In genomic region chr7:141413331-141413730, GRCm38 (mm10) we compare ENCODE assay signal across 8 mouse cellular contexts. TPM values are rescaled to one million over a fixed set of nuclear protein-coding genes. Genes with fewer than 3 reads are reported as not detected.
DNase-seq lines count a peak whose midpoint lies in the region; ATAC-seq and TF ChIP-seq lines count a peak whose summit lies in the region.

No protein-coding gene starts in this region.

- H3K4me1 ChIP-seq in kidney, adult 2 months (ENCODE audit: control insufficient read depth, insufficient read depth, low read length), result peaks cover 4% of the 10 kb centered on the region; the same call in 1 of the 2 replicates
- peaks cover 46% of the 10 kb centered on the region for H3K4me1 ChIP-seq in erythroblast, embryonic 14.5 days (ENCODE audit: control insufficient read depth)
- H3K4me1 ChIP-seq in limb, embryonic 13.5 days, result peaks cover 14% of the 10 kb centered on the region
- H3K4me1 ChIP-seq in stomach, embryonic 16.5 days (ENCODE audit: control insufficient read depth, insufficient read depth, low read length), result peaks cover 10% of the 10 kb centered on the region; the same call in 1 of the 2 replicates

- H3K4me2 ChIP-seq in limb, embryonic 13.5 days (replicated peaks), result peak overlapping the region; percentile 84
- peak overlapping the region; percentile 97 for H3K4me2 ChIP-seq in stomach, embryonic 16.5 days (ENCODE audit: low read depth, low read length)

- DNase-seq in kidney, adult 2 months, result no peak
- no peak for DNase-seq in kidney, postnatal 14 days
- peak; percentile 60 for DNase-seq in MN1 (ENCODE audit: low spot score)
- no peak for DNase-seq in right cerebral cortex, postnatal 4 days
- DNase-seq in layer of hippocampus, adult 8-10 months (ENCODE audit: low spot score in 2 of 2), result no peak

- peak overlapping the region; percentile 74 for H3K27ac ChIP-seq in kidney, adult 2 months (ENCODE audit: insufficient read depth, low read depth, low read length)
- H3K27ac ChIP-seq in limb, embryonic 13.5 days, result peak overlapping the region; percentile 78
- peak overlapping the region; percentile 90 for H3K27ac ChIP-seq in stomach, embryonic 16.5 days (ENCODE audit: low read length)

- peak overlapping the region; percentile 89 for H3K4me3 ChIP-seq in kidney, adult 2 months (ENCODE audit: insufficient read depth, low read depth, low read length)
- H3K4me3 ChIP-seq in erythroblast, embryonic 14.5 days (replicated peaks), result peak overlapping the region; percentile 81
- peak overlapping the region; percentile 86 for H3K4me3 ChIP-seq in limb, embryonic 13.5 days
- H3K4me3 ChIP-seq in stomach, embryonic 16.5 days (replicated peaks; ENCODE audit: low read length), result peak overlapping the region; percentile 84

- H3K9ac ChIP-seq in limb, embryonic 13.5 days, result peak overlapping the region; percentile 87
- H3K9ac ChIP-seq in stomach, embryonic 16.5 days (ENCODE audit: low read length), result peak overlapping the region; percentile 95

- no peaks in the 10 kb centered on the region for H3K9me3 ChIP-seq in erythroblast, embryonic 14.5 days (ENCODE audit: control insufficient read depth, low read length)
- H3K9me3 ChIP-seq in limb, embryonic 13.5 days, result no peaks in the 10 kb centered on the region
- no peaks in the 10 kb centered on the region for H3K9me3 ChIP-seq in stomach, embryonic 16.5 days (replicated peaks; ENCODE audit: control insufficient read depth, low read length)

- no peaks in the 10 kb centered on the region; the same call in 1 of the 2 replicates for H3K36me3 ChIP-seq in kidney, adult 2 months (ENCODE audit: control insufficient read depth, insufficient read depth, low read length)
- H3K36me3 ChIP-seq in erythroblast, embryonic 14.5 days (ENCODE audit: control insufficient read depth), result peaks cover 34% of the 10 kb centered on the region
- peaks cover 36% of the 10 kb centered on the region for H3K36me3 ChIP-seq in limb, embryonic 13.5 days
- H3K36me3 ChIP-seq in stomach, embryonic 16.5 days (ENCODE audit: control insufficient read depth, insufficient read depth, low read length), result 0 out of 2 replicates have a peak, but pooled peaks cover 3% of the 10 kb centered on the region

- no peak for TF ChIP-seq POLR2A in kidney, adult 2 months (IDR thresholded peaks at IDR 0.05; ENCODE audit: low read depth, low read length)

- no peak for TF ChIP-seq CTCF in kidney, adult 2 months (conservative IDR thresholded peaks at IDR 0.05; ENCODE audit: insufficient read depth, insufficient read length, low read depth, low read length)

- no peaks in the 10 kb centered on the region for H3K27me3 ChIP-seq in kidney, adult 2 months (replicated peaks; ENCODE audit: control insufficient read depth, insufficient read depth, low read length)
- no peaks in the 10 kb centered on the region; the same call in 1 of the 2 replicates for H3K27me3 ChIP-seq in erythroblast, embryonic 14.5 days (ENCODE audit: control insufficient read depth)
- no peaks in the 10 kb centered on the region for H3K27me3 ChIP-seq in limb, embryonic 13.5 days
- H3K27me3 ChIP-seq in stomach, embryonic 16.5 days (ENCODE audit: control insufficient read depth, insufficient read depth, low read length), result no peaks in the 10 kb centered on the region

- WGBS in kidney, adult 2 months, result 2% methylated on average over 16 of the region's 16 CpGs
- 5% methylated on average over 16 of the region's 16 CpGs for WGBS in limb, embryonic 13.5 days
- WGBS in stomach, embryonic 16.5 days, result 3% methylated on average over 16 of the region's 16 CpGs

- ATAC-seq in limb, embryonic 13.5 days (ENCODE audit: low FRiP score, low read depth), result 0 out of 2 replicates have a peak, but pooled peaks have one; percentile 2
- ATAC-seq in stomach, embryonic 16.5 days (ENCODE audit: insufficient read depth, low FRiP score), result no peak

RNA-seq across cellular contexts. Expression of gene Gatd1, which starts 0.6 kb away (rescaled TPM):
- polyA plus RNA-seq in kidney, adult 2 months (2012; rRNA removed), result 51.7 and 58.4 TPM in 2 replicates
- 0.16 and 0.42 TPM in 2 replicates for polyA plus RNA-seq in erythroblast, embryonic 14.5 days (2012)
- 73.8 and 75.9 TPM in 2 replicates for polyA plus RNA-seq in limb, embryonic 13.5 days (2015; fragmentation: Nextera tagmentation; extraction: Ambion mirVana)
- 45.8 and 48.1 TPM in 2 replicates for polyA plus RNA-seq in stomach, embryonic 16.5 days (2015; fragmentation: Nextera tagmentation; extraction: Ambion mirVana)
- 10 to 100 TPM; 36.8 to 41.3 (median 38.6) TPM for total RNA-seq in layer of hippocampus, adult 8-10 months (2022)

RNA-seq across cellular contexts. Expression of gene Cend1, which starts 16.0 kb away (rescaled TPM):
- polyA plus RNA-seq in kidney, adult 2 months (2012; rRNA removed), result 0.98 and 1.3 TPM in 2 replicates
- not detected in 2 replicates for polyA plus RNA-seq in erythroblast, embryonic 14.5 days (2012)
- 5.1 and 5.2 TPM in 2 replicates for polyA plus RNA-seq in limb, embryonic 13.5 days (2015; fragmentation: Nextera tagmentation; extraction: Ambion mirVana)
- polyA plus RNA-seq in stomach, embryonic 16.5 days (2015; fragmentation: Nextera tagmentation; extraction: Ambion mirVana), result 2.6 and 3.8 TPM in 2 replicates
- 100 to 1,000 TPM; 248 to 286 (median 272) TPM for total RNA-seq in layer of hippocampus, adult 8-10 months (2022)

RNA-seq across cellular contexts. Expression of gene Taldo1, which starts 21.3 kb away (rescaled TPM):
- 321 and 366 TPM in 2 replicates for polyA plus RNA-seq in kidney, adult 2 months (2012; rRNA removed)
- polyA plus RNA-seq in erythroblast, embryonic 14.5 days (2012), result 53.1 and 91.9 TPM in 2 replicates
- polyA plus RNA-seq in limb, embryonic 13.5 days (2015; fragmentation: Nextera tagmentation; extraction: Ambion mirVana), result 266 and 280 TPM in 2 replicates
- polyA plus RNA-seq in stomach, embryonic 16.5 days (2015; fragmentation: Nextera tagmentation; extraction: Ambion mirVana), result 399 and 400 TPM in 2 replicates
- total RNA-seq in layer of hippocampus, adult 8-10 months (2022), result 100 to 1,000 TPM; 107 to 127 (median 116) TPM

RNA-seq across cellular contexts. Expression of gene Slc25a22, which starts 24.4 kb away (rescaled TPM):
- polyA plus RNA-seq in kidney, adult 2 months (2012; rRNA removed), result 45.5 and 51.0 TPM in 2 replicates
- 0.70 and 0.97 TPM in 2 replicates for polyA plus RNA-seq in erythroblast, embryonic 14.5 days (2012)
- polyA plus RNA-seq in limb, embryonic 13.5 days (2015; fragmentation: Nextera tagmentation; extraction: Ambion mirVana), result 38.8 and 39.3 TPM in 2 replicates
- 29.4 and 32.3 TPM in 2 replicates for polyA plus RNA-seq in stomach, embryonic 16.5 days (2015; fragmentation: Nextera tagmentation; extraction: Ambion mirVana)
- 100 to 1,000 TPM; 295 to 343 (median 318) TPM for total RNA-seq in layer of hippocampus, adult 8-10 months (2022)

RNA-seq across cellular contexts. Expression of gene Pidd1, which starts 30.5 kb away (rescaled TPM):
- polyA plus RNA-seq in kidney, adult 2 months (2012; rRNA removed), result 4.5 and 5.2 TPM in 2 replicates
- 5.6 and 9.3 TPM in 2 replicates for polyA plus RNA-seq in erythroblast, embryonic 14.5 days (2012)
- polyA plus RNA-seq in limb, embryonic 13.5 days (2015; fragmentation: Nextera tagmentation; extraction: Ambion mirVana), result 11.7 and 12.0 TPM in 2 replicates
- polyA plus RNA-seq in stomach, embryonic 16.5 days (2015; fragmentation: Nextera tagmentation; extraction: Ambion mirVana), result 7.6 and 8.2 TPM in 2 replicates
- 1 to 10 TPM; 1.1 to 2.0 (median 1.5) TPM for total RNA-seq in layer of hippocampus, adult 8-10 months (2022)

Comparison
In these comparisons a context has a peak if more than half of its experiments do, and no peak if none do; other contexts are left out.
1. RNA of gene Gatd1, which starts 0.6 kb away (polyA plus RNA-seq): 73.8 to 75.9 TPM in limb, embryonic 13.5 days, 51.7 to 58.4 TPM in kidney, adult 2 months and 45.8 to 48.1 TPM in stomach, embryonic 16.5 days; 0.16 to 0.42 TPM in erythroblast, embryonic 14.5 days; every median in the first group is over 10 times any median in the second.
2. Peak in every context shown above with its lines, with median percentiles within 50 percentile points of each other: H3K27ac ChIP-seq and H3K4me3 ChIP-seq.